Comparison of ENCODE assay signal across 13 mouse cellular contexts in the genomic region with DNA sequence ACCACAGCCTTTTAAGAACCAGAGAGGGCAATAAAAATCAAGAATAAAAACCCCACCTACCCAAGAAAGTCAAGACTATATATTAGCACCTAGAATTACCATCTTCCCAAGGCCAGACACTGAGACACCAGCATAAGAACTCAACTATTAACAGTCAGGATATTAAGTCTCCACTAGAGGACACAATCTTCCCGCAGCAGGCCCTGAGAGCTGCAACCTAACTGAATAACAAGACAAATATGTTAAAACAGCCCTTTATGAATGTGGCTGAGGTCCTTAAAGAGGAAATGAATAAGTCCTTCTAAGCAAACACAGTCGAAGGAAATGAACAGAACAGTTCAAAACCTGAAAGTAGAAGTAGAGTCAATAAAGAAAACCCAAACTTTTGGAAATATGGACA. TPM values are rescaled to one million over a fixed set of nuclear protein-coding genes. Genes with fewer than 3 reads are reported as not detected.
DNase-seq lines count a peak whose midpoint lies in the region; ATAC-seq and TF ChIP-seq lines count a peak whose summit lies in the region.
"Had no signal": no experiment of that assay in that cellular context is flagged by ENCODE, and none has a peak within 500 bp of the region (broad histone marks: within the 10 kb centered on the region; RNA-seq: fewer than 3 reads in every experiment).

No protein-coding gene starts in this region.

- no peaks in the 10 kb centered on the region for H3K9me3 ChIP-seq in liver, postnatal 0 days (ENCODE audit: low read length)
- H3K9me3 ChIP-seq: embryonic facial prominence, embryonic 15.5 days; heart, embryonic 15.5 days; neural tube, embryonic 12.5 days had no signal

- no peak for ATAC-seq in liver, postnatal 0 days

- peak; percentile 7 to 9 for DNase-seq in adrenal gland, postnatal 36 days
- no peak for DNase-seq in adrenal gland, adult 18-20 months (ENCODE audit: low spot score in 2 of 2)
- DNase-seq in layer of hippocampus, adult 11-12 months (ENCODE audit: low spot score), result peak; percentile 46
- DNase-seq in layer of hippocampus, adult 9-10 months (ENCODE audit: low spot score), result no peak
- DNase-seq in MN1 (ENCODE audit: low spot score), result peak; percentile 44
- peak; percentile 57 to 66 for DNase-seq in cerebellum, postnatal 14 days
- no peak for DNase-seq in heart, adult 18-20 months
- no peak for DNase-seq in liver, postnatal 0 days
- DNase-seq: kidney, postnatal 10 days had no signal

- 48% methylated on average over 2 of the region's 2 CpGs for WGBS in liver, postnatal 0 days (ENCODE audit: insufficient replicate concordance)

- TF ChIP-seq EP300 in liver, postnatal 0 days (IDR thresholded peaks at IDR 0.05; ENCODE audit: low read depth), result no peak

- H3K4me2 ChIP-seq in liver, postnatal 0 days (ENCODE audit: low read depth, low read length), result no peak overlapping the region
- H3K4me2 ChIP-seq: embryonic facial prominence, embryonic 15.5 days; heart, embryonic 15.5 days; neural tube, embryonic 12.5 days had no signal

- H3K4me1 ChIP-seq in liver, postnatal 0 days (ENCODE audit: insufficient read depth), result no peaks in the 10 kb centered on the region
- H3K4me1 ChIP-seq: embryonic facial prominence, embryonic 15.5 days; heart, embryonic 15.5 days; neural tube, embryonic 12.5 days had no signal

- H3K27me3 ChIP-seq in liver, postnatal 0 days (ENCODE audit: insufficient read depth, low read length), result no peaks in the 10 kb centered on the region
- H3K27me3 ChIP-seq: embryonic facial prominence, embryonic 15.5 days; heart, embryonic 15.5 days; neural tube, embryonic 12.5 days had no signal

- H3K27ac ChIP-seq in liver, postnatal 0 days (ENCODE audit: low read depth), result no peak overlapping the region
- H3K27ac ChIP-seq: embryonic facial prominence, embryonic 15.5 days; heart, embryonic 15.5 days; macrophage; neural tube, embryonic 12.5 days had no signal

- no peak for TF ChIP-seq CTCF in liver, postnatal 0 days (IDR thresholded peaks at IDR 0.05; ENCODE audit: low read depth)

- H3K9ac ChIP-seq in liver, postnatal 0 days (replicated peaks), result no peak overlapping the region
- H3K9ac ChIP-seq: embryonic facial prominence, embryonic 15.5 days; heart, embryonic 15.5 days; neural tube, embryonic 12.5 days had no signal

- H3K4me3 ChIP-seq in liver, postnatal 0 days (ENCODE audit: low read depth, low read length), result no peak overlapping the region
- H3K4me3 ChIP-seq: embryonic facial prominence, embryonic 15.5 days; heart, embryonic 15.5 days; neural tube, embryonic 12.5 days had no signal

- H3K36me3 ChIP-seq in liver, postnatal 0 days (replicated peaks; ENCODE audit: insufficient read depth, low read length), result no peaks in the 10 kb centered on the region
- H3K36me3 ChIP-seq: embryonic facial prominence, embryonic 15.5 days; heart, embryonic 15.5 days; neural tube, embryonic 12.5 days had no signal

RNA-seq across cellular contexts. Expression of a gene that starts 49.6 kb away (rescaled TPM):
- total RNA-seq in adrenal gland, postnatal 36 days (2021), result 1 to 10 TPM; 5.6 to 5.8 TPM
- 1 to 10 TPM; 4.8 to 5.0 TPM for total RNA-seq in adrenal gland, adult 18-20 months (2021)
- 1 to 10 TPM; 1.2 to 1.5 TPM for total RNA-seq in heart, adult 18-20 months (2021)
- polyA plus RNA-seq in liver, postnatal 0 days (2015; fragmentation: Nextera tagmentation; extraction: Ambion mirVana), result 0.05 and 0.18 TPM in 2 replicates

Comparison
In these comparisons a context has a peak if more than half of its experiments do, and no peak if none do; other contexts are left out.
1. DNase-seq: peak in adrenal gland, postnatal 36 days (2 of 2), layer of hippocampus, adult 11-12 months (single experiment), MN1 (single experiment) and cerebellum, postnatal 14 days (2 of 2); none in adrenal gland, adult 18-20 months (0 of 2), layer of hippocampus, adult 9-10 months (single experiment), heart, adult 18-20 months (0 of 2) and liver, postnatal 0 days (single experiment).